Mouse (Mus musculus) right cerebral cortex, postnatal 25 days (tissue): ENCODE results near the gene Clec16a.

ENCODE experiments used
- DNase-seq: peaks from one replicate; pipeline ENCODE4 v3.0.0; 2022

Clec16a gene

GRCm38 (mm10) chr16:10651804-10652203 is 106.7 kb downstream of the Clec16a start:
- DNase-seq = no peak

GRCm38 (mm10) chr16:10652935-10653334 is 107.8 kb downstream of the Clec16a start:
- DNase-seq = no peak

- DNase-seq = no peak
Measured at GRCm38 (mm10) chr16:10655236-10655635, 110.1 kb downstream of the Clec16a start.

- DNase-seq = no peak
Measured at GRCm38 (mm10) chr16:10655926-10656325, 110.8 kb downstream of the Clec16a start.

GRCm38 (mm10) chr16:10656461-10656860 is 111.3 kb downstream of the Clec16a start:
- no peak for DNase-seq

GRCm38 (mm10) chr16:10656939-10657338 is 111.8 kb downstream of the Clec16a start:
- no peak for DNase-seq

GRCm38 (mm10) chr16:10659211-10659610 is 114.1 kb downstream of the Clec16a start:
- DNase-seq = no peak

GRCm38 (mm10) chr16:10660526-10660925 is 115.4 kb downstream of the Clec16a start:
- no peak for DNase-seq

GRCm38 (mm10) chr16:10661385-10661784 is 116.2 kb downstream of the Clec16a start:
- DNase-seq = no peak

GRCm38 (mm10) chr16:10663890-10664731 is 119.0 kb downstream of the Clec16a start:
- DNase-seq = no peak

- DNase-seq = no peak
Measured at GRCm38 (mm10) chr16:10664921-10665894, 120.1 kb downstream of the Clec16a start.

- no peak for DNase-seq
Measured at GRCm38 (mm10) chr16:10666766-10667165, 121.6 kb downstream of the Clec16a start.

GRCm38 (mm10) chr16:10668453-10668852 is 123.3 kb downstream of the Clec16a start:
- DNase-seq = no peak

- DNase-seq = no peak
Measured at GRCm38 (mm10) chr16:10668991-10669703, 124.0 kb downstream of the Clec16a start.

GRCm38 (mm10) chr16:10669936-10670335 is 124.8 kb downstream of the Clec16a start:
- DNase-seq = no peak

GRCm38 (mm10) chr16:10672490-10672889 is 127.4 kb downstream of the Clec16a start:
- DNase-seq = no peak

GRCm38 (mm10) chr16:10674020-10674419 is 128.9 kb downstream of the Clec16a start:
- DNase-seq = no peak

GRCm38 (mm10) chr16:10674957-10675356 is 129.8 kb downstream of the Clec16a start:
- no peak for DNase-seq

- DNase-seq = no peak
Measured at GRCm38 (mm10) chr16:10675612-10676011, 130.5 kb downstream of the Clec16a start.

- DNase-seq = no peak
Measured at GRCm38 (mm10) chr16:10676461-10677066, 131.4 kb downstream of the Clec16a start.

- DNase-seq = no peak
Measured at GRCm38 (mm10) chr16:10682521-10682920, 137.4 kb downstream of the Clec16a start.
